Mouse (Mus musculus): Measurements from ENCODE around the gene Olfr672.
"Not testable (repeated sequence)": the region's sequence is repeated elsewhere in the genome, so short reads cannot be mapped to it uniquely, and the experiment has no call there.

Gene Olfr672

GRCm38 (mm10) chr7:105001929-105002328, at the start of gene Olfr672:
Gene Olfr672, minus strand, starts transcription at chr7:105002029.
- no peak for DNase-seq (ENCODE audit: low read depth, low spot score)

- not testable (repeated sequence) for DNase-seq (ENCODE audit: low read depth, low spot score)
Observed at GRCm38 (mm10) chr7:105033836-105034235, 32.0 kb upstream of the Olfr672 start.

- no peak for DNase-seq (ENCODE audit: low read depth, low spot score)
Observed at GRCm38 (mm10) chr7:105032398-105032797, 30.6 kb upstream of the Olfr672 start, which contains the start of gene Olfr676. Gene Olfr676, plus strand, starts transcription at chr7:105032698.

DNA sequence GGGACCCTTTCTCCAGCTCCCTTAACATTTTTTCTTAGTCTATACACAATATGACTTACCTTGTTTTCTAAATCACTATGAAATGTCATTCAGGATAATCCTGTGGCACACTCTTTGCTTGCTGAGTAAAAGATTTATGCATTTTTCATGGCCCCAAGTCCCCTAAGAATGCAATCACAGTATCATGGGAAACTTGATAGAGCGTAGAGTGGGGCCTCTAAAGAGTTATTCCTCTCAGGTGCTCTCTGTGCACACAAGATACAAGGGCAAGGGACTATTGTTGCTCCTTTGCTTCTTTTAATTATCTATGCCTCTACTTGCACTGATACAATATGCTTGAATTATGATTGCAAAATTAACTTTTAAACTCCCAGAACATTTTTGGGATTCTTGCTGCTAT, 26.5 kb upstream of the Olfr672 start, which contains the start of gene Olfr675:
Gene Olfr675 (minus strand): TSS at position 101 of the 400 bp plus-strand sequence.
- DNase-seq (ENCODE audit: low read depth, low spot score): no peak

DNA sequence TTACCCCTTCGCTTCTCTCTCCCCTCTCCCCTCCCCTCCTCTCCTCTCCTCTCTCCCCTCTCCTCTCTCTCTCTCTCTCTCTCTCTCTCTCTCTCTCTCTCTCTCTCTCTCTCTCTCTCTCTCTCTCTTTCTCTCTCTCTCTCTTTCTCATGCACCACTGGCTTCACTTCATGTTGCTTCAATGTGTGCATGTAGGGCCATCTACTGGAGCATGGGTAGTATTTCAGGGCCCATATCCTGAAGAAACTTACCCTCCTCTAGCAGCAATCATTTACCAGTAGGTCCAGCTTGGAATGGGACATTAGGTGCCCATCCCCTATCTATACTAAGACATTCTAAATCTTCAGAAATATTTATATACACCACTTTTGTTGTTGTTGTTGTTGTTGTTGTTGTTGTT, 20.7 kb upstream of the Olfr672 start:
- DNase-seq (ENCODE audit: low read depth, low spot score): no peak

DNA sequence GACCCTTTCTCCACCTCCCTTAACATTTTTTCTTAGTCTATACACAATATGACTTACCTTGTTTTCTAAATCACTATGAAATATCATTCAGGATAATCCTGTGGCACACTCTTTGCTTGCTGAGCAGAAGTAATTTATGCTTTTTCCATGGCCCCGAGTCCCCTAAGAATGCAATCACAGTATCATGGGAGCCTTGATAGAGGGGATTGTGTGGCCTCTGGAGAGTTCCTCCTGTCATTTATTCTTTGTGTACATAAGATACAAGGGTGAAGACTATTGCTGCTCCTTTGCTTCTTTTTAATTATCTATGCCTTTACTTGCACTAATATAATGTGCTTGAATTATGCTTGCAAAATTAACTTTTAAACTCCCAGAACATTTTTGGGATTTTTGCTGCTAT, 22.8 kb downstream of the Olfr672 start, which contains the start of gene Olfr671:
Gene Olfr671 (minus strand): TSS at position 101 of the 400 bp plus-strand sequence.
- DNase-seq (ENCODE audit: low read depth, low spot score): no peak

GRCm38 (mm10) chr7:104972507-104972906, 29.3 kb downstream of the Olfr672 start:
- not testable (repeated sequence) for DNase-seq (ENCODE audit: low read depth, low spot score)

DNA sequence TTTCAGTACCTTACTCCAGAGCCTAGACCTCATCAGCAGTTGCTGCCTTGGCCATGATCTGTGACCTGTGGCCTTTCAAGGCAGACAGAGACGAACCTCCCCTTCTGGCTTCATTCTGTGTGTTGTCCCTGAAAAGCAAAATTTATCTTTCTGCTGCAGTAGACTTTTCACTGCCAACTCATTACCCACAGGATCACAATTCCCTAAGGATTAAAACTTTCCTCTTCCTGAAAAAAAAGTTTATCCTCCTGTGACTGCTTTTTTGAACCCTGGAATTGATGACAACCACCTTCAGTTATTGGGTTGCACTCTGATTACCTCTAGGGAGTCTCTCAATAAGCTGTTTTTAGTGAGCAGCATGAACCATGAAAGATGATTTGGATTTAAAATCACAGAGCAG, 39.3 kb downstream of the Olfr672 start, which contains the start of gene Olfr670:
Gene Olfr670 (minus strand): TSS at position 101 of the 400 bp plus-strand sequence.
- no peak for DNase-seq (ENCODE audit: low read depth, low spot score)

- not testable (repeated sequence) for DNase-seq (ENCODE audit: low read depth, low spot score)
Observed at GRCm38 (mm10) chr7:104950234-104950633, 51.6 kb downstream of the Olfr672 start.

Data from mesoderm, embryonic 11.5 days (tissue).